Mouse (Mus musculus) heart, embryonic 14.5 days (tissue): ENCODE measurements around the gene Dhx33. TPM values are rescaled to one million over a fixed set of nuclear protein-coding genes. Genes with fewer than 3 reads are reported as not detected.

Experiments used
- ATAC-seq: fragments of 200-750 bp; cut with Nextera tagmentation; 2 replicates; pipeline ENCODE4 v1.8.0; 2017; ENCODE audit warnings: low read depth, moderate TSS enrichment; ENCODE audit not compliant: insufficient number of reproducible peaks, insufficient read depth, low FRiP score
- H3K27ac ChIP-seq, 2 experiments: fragments of 200-500 bp in 1 of 2; fragments of 300-500 bp in 1 of 2; sonication (generic) in 1 of 2; replicated peaks in 1 of 2; 2 replicates each; pipeline ENCODE4 v1.5.1; 2012 to 2014; ENCODE audit warnings: low read depth in 2 of 2, low read length in 2 of 2, control low read depth in 1 of 2, mild to moderate bottlenecking in 1 of 2, mixed read lengths in 1 of 2; ENCODE audit not compliant: control insufficient read depth in 1 of 2, insufficient read depth in 1 of 2
- H3K27me3 ChIP-seq: fragments of 300-500 bp; sonication (generic); 2 replicates; pipeline ENCODE4 v1.6.1; 2014; ENCODE audit warnings: mild to moderate bottlenecking, low read length, control low read depth; ENCODE audit not compliant: control insufficient read depth, insufficient read depth
- H3K36me3 ChIP-seq: fragments of 300-500 bp; sonication (generic); 2 replicates; pipeline ENCODE4 v1.6.1; 2014; ENCODE audit warnings: mild to moderate bottlenecking, control low read depth, low read length, mixed read lengths; ENCODE audit not compliant: control insufficient read depth, insufficient read depth
- H3K4me1 ChIP-seq, 2 experiments: fragments of 200-500 bp in 1 of 2; fragments of 300-500 bp in 1 of 2; sonication (generic) in 1 of 2; 2 replicates each; pipeline ENCODE4 v1.6.1; 2012 to 2014; ENCODE audit warnings: low read length in 2 of 2, control low read depth in 1 of 2, mixed read lengths in 1 of 2; ENCODE audit not compliant: control insufficient read depth in 2 of 2, insufficient read depth in 2 of 2
- H3K4me2 ChIP-seq: fragments of 300-500 bp; sonication (generic); 2 replicates; pipeline ENCODE4 v1.6.1; 2014; ENCODE audit warnings: mild to moderate bottlenecking, low read length
- H3K4me3 ChIP-seq, 2 experiments: fragments of 200-500 bp in 1 of 2; fragments of 300-500 bp in 1 of 2; sonication (generic) in 1 of 2; 2 replicates each; pipeline ENCODE4 v1.5.1; 2012 to 2014; ENCODE audit warnings: low read length in 2 of 2, mild to moderate bottlenecking in 2 of 2, control low read depth in 1 of 2, low read depth in 1 of 2, moderate library complexity in 1 of 2; ENCODE audit not compliant: control insufficient read depth in 1 of 2, insufficient read depth in 1 of 2
- H3K9ac ChIP-seq: fragments of 300-500 bp; sonication (generic); 2 replicates; pipeline ENCODE4 v1.6.1; 2014; ENCODE audit warnings: mild to moderate bottlenecking, low read length
- H3K9me3 ChIP-seq: fragments of 300-500 bp; sonication (generic); 2 replicates; pipeline ENCODE4 v1.6.1; 2016; ENCODE audit warnings: low read length, control low read depth; ENCODE audit not compliant: control insufficient read depth
- WGBS: fragments of 180-500 bp; shearing (Covaris S2); extraction: QIAGEN DNeasy Blood & Tissue Kit; methylation state at CpG from one replicate; pipeline ENCODE4 v1.1.7; 2014; 5-methylcytosine and 5-hydroxymethylcytosine counted together
- polyA plus RNA-seq: library from polyadenylated mRNA; unstranded; fragments of >200 nt; fragmentation: Nextera tagmentation; extraction: Ambion mirVana; gene quantifications from 2 replicates; pipeline ENCODE4 v1.2.1, GENCODE M21; 2014

The Dhx33 gene
- polyA plus RNA-seq, 1 experiment from 2014 or later, result 13.6 TPM

GRCm38 (mm10) chr11:70935316-70935715, 68.9 kb downstream of the Dhx33 start:
- no peaks in the 10 kb centered on the region for H3K4me1 ChIP-seq
- 91% methylated on average over 7 of the region's 7 CpGs for WGBS
- no peak overlapping the region for H3K27ac ChIP-seq
- no peaks in the 10 kb centered on the region for H3K9me3 ChIP-seq
- H3K9ac ChIP-seq, result no peak overlapping the region
- no peaks in the 10 kb centered on the region for H3K27me3 ChIP-seq
- H3K4me2 ChIP-seq, result no peak overlapping the region
- no peak for ATAC-seq
- H3K4me3 ChIP-seq, result no peak overlapping the region
- H3K36me3 ChIP-seq, result peaks cover 83% of the 10 kb centered on the region

Other genes starting within 250 kb of the Dhx33 start
- gene Zfp3, start 240.2 kb downstream of the Dhx33 start, polyA plus RNA-seq, result 9.3 and 9.9 TPM in 2 replicates
- 0.50 and 0.62 TPM in 2 replicates for gene Scimp, start 191.9 kb downstream of the Dhx33 start, polyA plus RNA-seq
- gene Rabep1, start 159.7 kb downstream of the Dhx33 start, polyA plus RNA-seq, result 27.6 and 27.7 TPM in 2 replicates
- 112 and 121 TPM in 2 replicates for gene Nup88, start 34.5 kb downstream of the Dhx33 start, polyA plus RNA-seq
- gene Rpain, start 34.2 kb downstream of the Dhx33 start, polyA plus RNA-seq, result 53.6 and 63.1 TPM in 2 replicates
- gene C1qbp, start 21.4 kb downstream of the Dhx33 start, polyA plus RNA-seq, result 244 and 246 TPM in 2 replicates
- gene Mis12, start 15.2 kb upstream of the Dhx33 start, polyA plus RNA-seq, result 17.2 and 18.2 TPM in 2 replicates
- 26.7 and 33.0 TPM in 2 replicates for gene Derl2, start 15.4 kb upstream of the Dhx33 start, polyA plus RNA-seq
- 6.6 and 16.4 TPM in 2 replicates for gene 6330403K07Rik, start 29.1 kb upstream of the Dhx33 start, polyA plus RNA-seq
- 0.08 TPM in 1 of 2 replicates, not detected in the other for gene Nlrp1a, start 140.3 kb upstream of the Dhx33 start, polyA plus RNA-seq
- 0.04 TPM in 1 of 2 replicates, not detected in the other for gene Nlrp1b, start 226.3 kb upstream of the Dhx33 start, polyA plus RNA-seq